Mouse (Mus musculus) hindbrain, embryonic 10.5 days (tissue): ENCODE measurements around the gene Macf1. TPM values are rescaled to one million over a fixed set of nuclear protein-coding genes. Genes with fewer than 3 reads are reported as not detected.

ENCODE experiments used
- DNase-seq: peaks from one replicate; pipeline ENCODE4 v3.0.0-alpha.2; 2017; ENCODE audit warnings: low spot score
- H3K27ac ChIP-seq: fragments of 300-500 bp; sonication (generic); 2 replicates; pipeline ENCODE4 v1.5.1; 2016; ENCODE audit warnings: mild to moderate bottlenecking, moderate library complexity
- H3K27me3 ChIP-seq: fragments of 300-500 bp; sonication (generic); 2 replicates; pipeline ENCODE4 v1.6.1; 2016; ENCODE audit warnings: mild to moderate bottlenecking; ENCODE audit not compliant: poor library complexity, insufficient read depth, severe bottlenecking
- H3K36me3 ChIP-seq: fragments of 300-500 bp; sonication (generic); 2 replicates; pipeline ENCODE4 v1.6.1; 2016; ENCODE audit warnings: mild to moderate bottlenecking, moderate library complexity
- H3K4me1 ChIP-seq: fragments of 300-500 bp; sonication (generic); replicated peaks from 2 replicates; pipeline ENCODE4 v1.6.1; 2016; ENCODE audit warnings: mild to moderate bottlenecking
- H3K4me3 ChIP-seq: fragments of 300-500 bp; sonication (generic); 2 replicates; pipeline ENCODE4 v1.5.1; 2016; ENCODE audit warnings: mild to moderate bottlenecking, moderate library complexity
- H3K9me3 ChIP-seq: fragments of 300-500 bp; sonication (generic); 2 replicates; pipeline ENCODE4 v1.6.1; 2016; ENCODE audit warnings: mild to moderate bottlenecking, moderate library complexity
- WGBS: fragments of 180-500 bp; shearing (Covaris S2); methylation state at CpG from one replicate; pipeline ENCODE4 v1.1.7; 2016; 5-methylcytosine and 5-hydroxymethylcytosine counted together
- polyA plus RNA-seq: library from polyadenylated mRNA; unstranded; fragments of >200 nt; fragmentation: Nextera tagmentation; extraction: Ambion mirVana; gene quantifications from 2 replicates; pipeline ENCODE4 v1.2.1, GENCODE M21; 2016

Macf1 gene
- polyA plus RNA-seq, 1 experiment from 2014 or later = 36.5 TPM

- Histone ChIP-seq H3K4me3 (0 out of 2 replicates have a peak overlapping the region, but pooled peaks have one; percentile 16), H3K27ac (peak overlapping the region; percentile 57), H3K36me3 (0 out of 2 replicates have a peak, but pooled peaks cover 5% of the 10 kb centered on the region), H3K4me1 (peaks cover 24% of the 10 kb centered on the region), H3K9me3 (no peaks in the 10 kb centered on the region), H3K27me3 (no peaks in the 10 kb centered on the region)
- WGBS = 2% methylated on average over 5 of the region's 5 CpGs
- DNase-seq = peak; percentile 33
Measured at GRCm38 (mm10) chr4:123624438-123624837, 59.7 kb downstream of the Macf1 start.

- no peak for DNase-seq
- H3K36me3 ChIP-seq = no peaks in the 10 kb centered on the region
- 0 out of 2 replicates have a peak, but pooled peaks cover 4% of the 10 kb centered on the region for H3K9me3 ChIP-seq
- H3K27ac ChIP-seq = peak overlapping the region; percentile 57; the same call in 1 of the 2 replicates
- 85% methylated on average over 5 of the region's 5 CpGs for WGBS
- H3K27me3 ChIP-seq = no peaks in the 10 kb centered on the region
- H3K4me3 ChIP-seq = no peak overlapping the region
- H3K4me1 ChIP-seq = peaks cover 24% of the 10 kb centered on the region
Measured at GRCm38 (mm10) chr4:123623742-123624151, 60.4 kb downstream of the Macf1 start.

GRCm38 (mm10) chr4:123621732-123622131, 62.4 kb downstream of the Macf1 start:
- Histone ChIP-seq H3K36me3 (no peaks in the 10 kb centered on the region), H3K4me3 (no peak overlapping the region), H3K27ac (no peak overlapping the region), H3K27me3 (no peaks in the 10 kb centered on the region), H3K4me1 (peaks cover 39% of the 10 kb centered on the region), H3K9me3 (0 out of 2 replicates have a peak, but pooled peaks cover 4% of the 10 kb centered on the region)
- DNase-seq = no peak

- no peak overlapping the region for H3K4me3 ChIP-seq
- no peaks in the 10 kb centered on the region for H3K36me3 ChIP-seq
- 74% methylated on average over 5 of the region's 5 CpGs for WGBS
- no peak for DNase-seq
- H3K4me1 ChIP-seq = peaks cover 25% of the 10 kb centered on the region
- 0 out of 2 replicates have a peak, but pooled peaks cover 4% of the 10 kb centered on the region for H3K9me3 ChIP-seq
- peak overlapping the region; percentile 4; the same call in 1 of the 2 replicates for H3K27ac ChIP-seq
- no peaks in the 10 kb centered on the region for H3K27me3 ChIP-seq
Measured at GRCm38 (mm10) chr4:123617727-123618389, 66.3 kb downstream of the Macf1 start.

GRCm38 (mm10) chr4:123616971-123617370, 67.2 kb downstream of the Macf1 start:
- H3K27ac ChIP-seq = peak overlapping the region; percentile 4; the same call in 1 of the 2 replicates
- 65% methylated on average over 4 of the region's 4 CpGs for WGBS
- 0 out of 2 replicates have a peak, but pooled peaks cover 4% of the 10 kb centered on the region for H3K9me3 ChIP-seq
- H3K4me1 ChIP-seq = peaks cover 25% of the 10 kb centered on the region
- H3K27me3 ChIP-seq = no peaks in the 10 kb centered on the region
- no peaks in the 10 kb centered on the region for H3K36me3 ChIP-seq
- H3K4me3 ChIP-seq = no peak overlapping the region
- DNase-seq = no peak

GRCm38 (mm10) chr4:123616501-123616900, 67.7 kb downstream of the Macf1 start:
- no peaks in the 10 kb centered on the region for H3K36me3 ChIP-seq
- no peaks in the 10 kb centered on the region for H3K27me3 ChIP-seq
- H3K4me3 ChIP-seq = no peak overlapping the region
- H3K27ac ChIP-seq = 0 out of 2 replicates have a peak overlapping the region, but pooled peaks have one; percentile 4
- 0 out of 2 replicates have a peak, but pooled peaks cover 4% of the 10 kb centered on the region for H3K9me3 ChIP-seq
- peaks cover 25% of the 10 kb centered on the region for H3K4me1 ChIP-seq
- no peak for DNase-seq

GRCm38 (mm10) chr4:123613309-123613947, 70.7 kb downstream of the Macf1 start:
- H3K4me3 ChIP-seq = no peak overlapping the region
- DNase-seq = no peak
- 0 out of 2 replicates have a peak overlapping the region, but pooled peaks have one; percentile 6 for H3K27ac ChIP-seq
- H3K27me3 ChIP-seq = no peaks in the 10 kb centered on the region
- peaks cover 25% of the 10 kb centered on the region for H3K4me1 ChIP-seq
- H3K9me3 ChIP-seq = no peaks in the 10 kb centered on the region
- WGBS = 81% methylated on average over 7 of the region's 7 CpGs
- no peaks in the 10 kb centered on the region for H3K36me3 ChIP-seq

GRCm38 (mm10) chr4:123611940-123612339, 72.2 kb downstream of the Macf1 start:
- Histone ChIP-seq H3K4me3 (no peak overlapping the region), H3K36me3 (peaks cover 8% of the 10 kb centered on the region; the same call in 1 of the 2 replicates), H3K9me3 (peaks cover 7% of the 10 kb centered on the region; the same call in 1 of the 2 replicates), H3K27me3 (no peaks in the 10 kb centered on the region), H3K27ac (no peak overlapping the region), H3K4me1 (peaks cover 11% of the 10 kb centered on the region)
- no peak for DNase-seq
- WGBS = 98% methylated on average over 1 of the region's 1 CpGs

GRCm38 (mm10) chr4:123611241-123611640, 72.9 kb downstream of the Macf1 start:
- Histone ChIP-seq H3K27ac (no peak overlapping the region), H3K4me1 (peaks cover 9% of the 10 kb centered on the region), H3K36me3 (peaks cover 8% of the 10 kb centered on the region; the same call in 1 of the 2 replicates), H3K27me3 (no peaks in the 10 kb centered on the region), H3K9me3 (peaks cover 7% of the 10 kb centered on the region; the same call in 1 of the 2 replicates), H3K4me3 (no peak overlapping the region)
- 80% methylated on average over 2 of the region's 2 CpGs for WGBS
- DNase-seq = no peak

GRCm38 (mm10) chr4:123607174-123607573, 77.0 kb downstream of the Macf1 start:
- Histone ChIP-seq H3K27ac (no peak overlapping the region), H3K4me3 (no peak overlapping the region), H3K9me3 (peaks cover 7% of the 10 kb centered on the region; the same call in 1 of the 2 replicates), H3K36me3 (peaks cover 8% of the 10 kb centered on the region; the same call in 1 of the 2 replicates), H3K4me1 (peaks cover 8% of the 10 kb centered on the region; the same call in 1 of the 2 replicates), H3K27me3 (no peaks in the 10 kb centered on the region)
- no peak for DNase-seq
- 89% methylated on average over 1 of the region's 1 CpGs for WGBS

GRCm38 (mm10) chr4:123605948-123606347, 78.2 kb downstream of the Macf1 start:
- H3K4me1 ChIP-seq = peaks cover 8% of the 10 kb centered on the region; the same call in 1 of the 2 replicates
- no peaks in the 10 kb centered on the region for H3K27me3 ChIP-seq

GRCm38 (mm10) chr4:123605309-123605708, 78.9 kb downstream of the Macf1 start:
- peaks cover 8% of the 10 kb centered on the region; the same call in 1 of the 2 replicates for H3K36me3 ChIP-seq
- DNase-seq = no peak
- H3K27me3 ChIP-seq = no peaks in the 10 kb centered on the region
- 75% methylated on average over 1 of the region's 1 CpGs for WGBS
- H3K4me1 ChIP-seq = peaks cover 8% of the 10 kb centered on the region; the same call in 1 of the 2 replicates
- peaks cover 7% of the 10 kb centered on the region; the same call in 1 of the 2 replicates for H3K9me3 ChIP-seq
- no peak overlapping the region for H3K27ac ChIP-seq
- no peak overlapping the region for H3K4me3 ChIP-seq

More at GRCm38 (mm10) chr4:123605948-123606347, 78.2 kb downstream of the Macf1 start:
- DNase-seq = no peak
- Histone ChIP-seq H3K4me3 (no peak overlapping the region), H3K36me3 (peaks cover 8% of the 10 kb centered on the region; the same call in 1 of the 2 replicates), H3K27ac (no peak overlapping the region), H3K9me3 (peaks cover 7% of the 10 kb centered on the region; the same call in 1 of the 2 replicates)
- 68% methylated on average over 5 of the region's 5 CpGs for whole genome bisulfite sequencing
